Comparison of ENCODE assay signal across 11 mouse cellular contexts in the genomic region with DNA sequence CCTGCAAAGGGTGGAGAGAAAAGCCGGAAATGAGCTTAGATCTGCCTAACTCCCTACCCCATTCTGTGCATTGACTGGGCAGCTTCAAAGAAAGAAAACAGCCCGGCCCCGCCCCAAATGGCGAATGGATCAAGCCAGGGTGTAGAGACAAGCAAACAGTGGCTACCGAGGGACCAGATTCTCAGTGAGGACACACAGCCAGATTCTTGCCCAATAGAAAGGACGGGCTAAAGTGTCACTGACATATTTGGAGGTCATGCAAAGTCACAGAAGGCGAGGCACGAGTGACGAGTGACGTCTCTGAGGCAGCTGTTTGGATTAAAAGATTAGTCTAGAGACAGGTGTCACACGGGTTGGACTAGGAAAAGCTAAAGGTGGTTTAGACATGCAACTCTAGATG. TPM values are rescaled to one million over a fixed set of nuclear protein-coding genes. Genes with fewer than 3 reads are reported as not detected.
DNase-seq lines count a peak whose midpoint lies in the region; ATAC-seq and TF ChIP-seq lines count a peak whose summit lies in the region.
"Had no signal": no experiment of that assay in that cellular context is flagged by ENCODE, and none has a peak within 500 bp of the region (broad histone marks: within the 10 kb centered on the region; RNA-seq: fewer than 3 reads in every experiment).

No protein-coding gene starts in this region.

- H3K4me2 ChIP-seq in heart, embryonic 14.5 days (ENCODE audit: low read length) = no peak overlapping the region
- no peak overlapping the region for H3K4me2 ChIP-seq in lung, postnatal 0 days (replicated peaks; ENCODE audit: low read depth, low read length)

- peaks cover 26 to 32% of the 10 kb centered on the region in 2 experiments for H3K4me1 ChIP-seq in heart, embryonic 14.5 days (ENCODE audit: control insufficient read depth in 2 of 2, insufficient read depth in 2 of 2, low read length in 2 of 2)
- H3K4me1 ChIP-seq in heart, adult 2 months (ENCODE audit: control insufficient read depth, insufficient read depth, low read length) = peaks cover 13% of the 10 kb centered on the region
- peaks cover 11% of the 10 kb centered on the region; the same call in 1 of the 2 replicates for H3K4me1 ChIP-seq in lung, postnatal 0 days (ENCODE audit: insufficient read depth, low read depth, low read length)

- no peak overlapping the region for H3K9ac ChIP-seq in heart, embryonic 14.5 days (ENCODE audit: low read length)
- H3K9ac ChIP-seq in heart, adult 2 months (ENCODE audit: low read depth, low read length) = no peak overlapping the region
- no peak overlapping the region for H3K9ac ChIP-seq in lung, postnatal 0 days (replicated peaks; ENCODE audit: low read depth)

- no peak for TF ChIP-seq EP300 in heart, adult 2 months (IDR thresholded peaks at IDR 0.05; ENCODE audit: insufficient read depth, low read depth, low read length)
- TF ChIP-seq EP300 in lung, postnatal 0 days (IDR thresholded peaks at IDR 0.05) = peak; percentile 38; the same call in 1 of the 2 replicates

- intact Hi-C loops in heart, adult 2 months (cut with DNase I) = loop anchor here (5.0 kb wide), 1 partner anchor 47 kb away; no protein-coding TSS in a partner anchor
- intact Hi-C loops in left cerebral cortex, postnatal 25 days (cut with DNase I) = no loop called here

- TF ChIP-seq CTCF in heart, adult 2 months (IDR thresholded peaks at IDR 0.05) = no peak
- TF ChIP-seq CTCF in lung, postnatal 0 days (IDR thresholded peaks at IDR 0.05) = no peak

- no peaks in the 10 kb centered on the region for H3K9me3 ChIP-seq in heart, embryonic 14.5 days (ENCODE audit: control insufficient read depth, low read length)
- no peaks in the 10 kb centered on the region for H3K9me3 ChIP-seq in lung, postnatal 0 days (ENCODE audit: low read length)

- TF ChIP-seq POLR2A in heart, adult 2 months (IDR thresholded peaks at IDR 0.05; ENCODE audit: insufficient read depth, low read depth, low read length) = no peak

- H3K27ac ChIP-seq in heart, embryonic 14.5 days (replicated peaks in 1 of 2; ENCODE audit: control insufficient read depth in 1 of 2, insufficient read depth in 1 of 2, low read depth in 2 of 2, low read length in 2 of 2) = peak overlapping the region; percentile 12 to 16; a peak in 1 of 4 replicates
- H3K27ac ChIP-seq in heart, adult 2 months = no peak overlapping the region
- no peak overlapping the region for H3K27ac ChIP-seq in lung, postnatal 0 days (ENCODE audit: low read length)
- H3K27ac ChIP-seq: macrophage had no signal

- no peak for DNase-seq in heart, adult 2 months
- DNase-seq in adrenal gland, postnatal 25 days = peak; percentile 45
- DNase-seq in gastrocnemius, postnatal 10 days = peak; percentile 43
- peak; percentile 43 for DNase-seq in lung, postnatal 0 days (ENCODE audit: low spot score)
- no peak for DNase-seq in thymus, postnatal 4 days
- DNase-seq in left cerebral cortex, postnatal 25 days (ENCODE audit: low spot score in 2 of 2) = no peak
- no peak for DNase-seq in left cerebral cortex, adult 18-20 months (ENCODE audit: low spot score in 2 of 2)
- DNase-seq: heart, postnatal 14 days had no signal

- no peak for ATAC-seq in heart, embryonic 14.5 days (ENCODE audit: insufficient number of reproducible peaks, insufficient read depth, low FRiP score, low read depth)
- peak; percentile 23; the same call in 1 of the 2 replicates for ATAC-seq in lung, postnatal 0 days
- ATAC-seq: inflammation-experienced regulatory T-cells, adult 6 months had no signal

- WGBS in heart, embryonic 14.5 days = 46% methylated on average over 11 of the region's 11 CpGs
- WGBS in heart, adult 2 months = 69% methylated on average over 11 of the region's 11 CpGs
- WGBS in lung, postnatal 0 days = 36% methylated on average over 11 of the region's 11 CpGs

- H3K36me3 ChIP-seq in heart, embryonic 14.5 days (ENCODE audit: control insufficient read depth, insufficient read depth, low read length) = no peaks in the 10 kb centered on the region
- peaks cover 2% of the 10 kb centered on the region for H3K36me3 ChIP-seq in heart, adult 2 months (ENCODE audit: control insufficient read depth, insufficient read depth, low read length)
- no peaks in the 10 kb centered on the region for H3K36me3 ChIP-seq in lung, postnatal 0 days (ENCODE audit: insufficient read depth, low read length)

- H3K27me3 ChIP-seq in heart, embryonic 14.5 days (ENCODE audit: control insufficient read depth, insufficient read depth, low read length) = no peaks in the 10 kb centered on the region
- no peaks in the 10 kb centered on the region for H3K27me3 ChIP-seq in heart, adult 2 months (ENCODE audit: control insufficient read depth, insufficient read depth, low read length)
- no peaks in the 10 kb centered on the region for H3K27me3 ChIP-seq in lung, postnatal 0 days (replicated peaks; ENCODE audit: insufficient read depth, low read length)

- H3K79me2 ChIP-seq in heart, adult 2 months (replicated peaks; ENCODE audit: control insufficient read depth, insufficient read depth, low read length) = no peaks in the 10 kb centered on the region

- no peak overlapping the region for H3K4me3 ChIP-seq in heart, embryonic 14.5 days (ENCODE audit: control insufficient read depth in 1 of 2, insufficient read depth in 1 of 2, low read depth in 1 of 2, low read length in 2 of 2)
- no peak overlapping the region for H3K4me3 ChIP-seq in heart, adult 2 months
- no peak overlapping the region for H3K4me3 ChIP-seq in lung, postnatal 0 days (ENCODE audit: low read depth, low read length)

RNA-seq across cellular contexts. Expression of gene Ptcd2, which starts 40.1 kb away (rescaled TPM):
- 72.8 and 73.0 TPM in 2 replicates for polyA plus RNA-seq in heart, embryonic 14.5 days (2014; fragmentation: Nextera tagmentation; extraction: Ambion mirVana)
- total RNA-seq in heart, adult 2 months (2021) = 10 to 100 TPM; 49.6 to 51.2 TPM
- polyA plus RNA-seq in heart, adult 2 months (2012; rRNA removed) = 35.0 and 44.9 TPM in 2 replicates
- 40.8 and 41.1 TPM in 2 replicates for total RNA-seq in adrenal gland, postnatal 25 days (2021)
- total RNA-seq in gastrocnemius, postnatal 10 days (2021) = 10 to 100 TPM; 23.4 to 24.1 TPM
- 22.9 and 25.3 TPM in 2 replicates for polyA plus RNA-seq in lung, postnatal 0 days (2015; fragmentation: Nextera tagmentation; extraction: Ambion mirVana)
- 10 to 100 TPM; 35.6 to 35.7 TPM for total RNA-seq in left cerebral cortex, postnatal 25 days (2021)
- 10 to 100 TPM; 29.5 to 30.7 TPM for total RNA-seq in left cerebral cortex, adult 18-20 months (2021)

RNA-seq across cellular contexts. Expression of gene Mrps27, which starts 40.2 kb away (rescaled TPM):
- 75.2 and 80.6 TPM in 2 replicates for polyA plus RNA-seq in heart, embryonic 14.5 days (2014; fragmentation: Nextera tagmentation; extraction: Ambion mirVana)
- 10 to 100 TPM; 40.8 to 48.0 TPM for total RNA-seq in heart, adult 2 months (2021)
- polyA plus RNA-seq in heart, adult 2 months (2012; rRNA removed) = 39.3 and 41.7 TPM in 2 replicates
- 44.0 and 49.5 TPM in 2 replicates for total RNA-seq in adrenal gland, postnatal 25 days (2021)
- 10 to 100 TPM; 27.5 to 28.4 TPM for total RNA-seq in gastrocnemius, postnatal 10 days (2021)
- 19.2 and 20.4 TPM in 2 replicates for polyA plus RNA-seq in lung, postnatal 0 days (2015; fragmentation: Nextera tagmentation; extraction: Ambion mirVana)
- 10 to 100 TPM; 28.1 to 29.3 TPM for total RNA-seq in left cerebral cortex, postnatal 25 days (2021)
- total RNA-seq in left cerebral cortex, adult 18-20 months (2021) = 10 to 100 TPM; 28.3 to 29.5 TPM

Comparison
In these comparisons a context has a peak if more than half of its experiments do, and no peak if none do; other contexts are left out.
1. H3K27ac ChIP-seq: peak in heart, embryonic 14.5 days (2 of 2); none in heart, adult 2 months (single experiment) and lung, postnatal 0 days (single experiment).
2. DNase-seq: peak in adrenal gland, postnatal 25 days (single experiment), gastrocnemius, postnatal 10 days (single experiment) and lung, postnatal 0 days (single experiment); none in heart, adult 2 months (0 of 2), thymus, postnatal 4 days (single experiment), left cerebral cortex, postnatal 25 days (0 of 2) and left cerebral cortex, adult 18-20 months (0 of 2).